Mouse (Mus musculus) small intestine, adult 2 months (tissue): ENCODE measurements around the gene Cd200r1.

Source experiments
- CTCF ChIP-seq: fragments of 200-500 bp; IDR thresholded peaks from 2 replicates; pipeline ENCODE4 v1.5.1; 2012; ENCODE audit warnings: low read depth, mild to moderate bottlenecking, control low read depth, inconsistent platforms, low read length, moderate library complexity, mixed read lengths; ENCODE audit not compliant: insufficient replicate concordance, insufficient read length; ENCODE audit errors: extremely low read depth
- POLR2A ChIP-seq: fragments of 200-500 bp; IDR thresholded peaks from 2 replicates; pipeline ENCODE4 v1.6.1; 2012; ENCODE audit warnings: low read depth, mild to moderate bottlenecking, control low read depth, inconsistent platforms, low read length, moderate library complexity

- TF ChIP-seq POLR2A (no peak), CTCF (no peak)
Measured at GRCm38 (mm10) chr16:44742753-44743152, 22.8 kb upstream of the Cd200r1 start.
